Mouse (Mus musculus) hindbrain, embryonic 10.5 days (tissue): ENCODE results near the gene Lsm10. TPM values are rescaled to one million over a fixed set of nuclear protein-coding genes. Genes with fewer than 3 reads are reported as not detected.

ENCODE experiments used
- DNase-seq: peaks from one replicate; pipeline ENCODE4 v3.0.0-alpha.2; 2017; ENCODE audit warnings: low spot score
- H3K27ac ChIP-seq: fragments of 300-500 bp; sonication (generic); 2 replicates; pipeline ENCODE4 v1.5.1; 2016; ENCODE audit warnings: mild to moderate bottlenecking, moderate library complexity
- H3K27me3 ChIP-seq: fragments of 300-500 bp; sonication (generic); 2 replicates; pipeline ENCODE4 v1.6.1; 2016; ENCODE audit warnings: mild to moderate bottlenecking; ENCODE audit not compliant: poor library complexity, insufficient read depth, severe bottlenecking
- H3K36me3 ChIP-seq: fragments of 300-500 bp; sonication (generic); 2 replicates; pipeline ENCODE4 v1.6.1; 2016; ENCODE audit warnings: mild to moderate bottlenecking, moderate library complexity
- H3K4me1 ChIP-seq: fragments of 300-500 bp; sonication (generic); replicated peaks from 2 replicates; pipeline ENCODE4 v1.6.1; 2016; ENCODE audit warnings: mild to moderate bottlenecking
- H3K4me3 ChIP-seq: fragments of 300-500 bp; sonication (generic); 2 replicates; pipeline ENCODE4 v1.5.1; 2016; ENCODE audit warnings: mild to moderate bottlenecking, moderate library complexity
- H3K9me3 ChIP-seq: fragments of 300-500 bp; sonication (generic); 2 replicates; pipeline ENCODE4 v1.6.1; 2016; ENCODE audit warnings: mild to moderate bottlenecking, moderate library complexity
- WGBS: fragments of 180-500 bp; shearing (Covaris S2); methylation state at CpG from one replicate; pipeline ENCODE4 v1.1.7; 2016; 5-methylcytosine and 5-hydroxymethylcytosine counted together
- polyA plus RNA-seq: library from polyadenylated mRNA; unstranded; fragments of >200 nt; fragmentation: Nextera tagmentation; extraction: Ambion mirVana; gene quantifications from 2 replicates; pipeline ENCODE4 v1.2.1, GENCODE M21; 2016

The Lsm10 gene
- polyA plus RNA-seq = 46.8 and 49.1 TPM in 2 replicates

DNA sequence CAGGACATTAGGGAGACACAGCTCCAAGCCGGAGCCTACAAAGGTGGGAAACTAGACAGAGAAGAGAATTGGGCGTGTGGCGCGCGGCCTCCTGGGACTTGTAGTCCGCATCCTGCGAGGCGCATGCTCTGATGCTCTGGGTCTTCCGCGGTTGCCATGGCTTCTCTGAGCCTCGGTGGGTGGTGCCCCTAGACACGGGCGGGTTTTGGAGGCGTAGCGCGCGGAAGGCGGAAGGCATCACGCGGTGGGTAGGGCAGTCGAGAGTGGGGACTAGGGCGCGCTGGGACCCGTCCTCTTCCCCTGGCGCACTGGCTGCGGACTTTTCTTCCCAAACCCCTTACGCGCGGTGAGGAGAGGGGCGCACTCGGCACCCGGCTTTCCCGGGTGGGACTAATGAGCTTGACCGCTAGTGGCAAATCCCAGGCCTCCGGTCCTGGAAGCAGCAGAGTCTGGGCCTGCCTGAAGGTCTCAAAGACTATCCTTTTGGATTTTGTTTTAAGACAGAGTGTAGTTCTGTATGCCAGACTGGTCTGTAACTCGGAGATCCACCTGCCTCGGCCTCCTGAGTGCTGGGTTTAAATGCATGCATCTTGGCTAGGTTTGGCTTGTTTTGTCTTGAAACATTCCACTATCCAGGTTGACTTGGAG lies at the start of gene Lsm10:
Gene Lsm10, plus strand, starts transcription at position 160 of the 648 bp plus-strand sequence.
- H3K4me1 ChIP-seq = peaks cover 24% of the 10 kb centered on the region
- peaks cover 17% of the 10 kb centered on the region for H3K36me3 ChIP-seq
- 4% methylated on average over 37 of the region's 37 CpGs for whole genome bisulfite sequencing
- H3K27ac ChIP-seq = peak within 1 kb of the TSS; percentile 90
- DNase-seq = peak; percentile 95
- H3K9me3 ChIP-seq = no peaks in the 10 kb centered on the region
- peak within 1 kb of the TSS; percentile 71 for H3K4me3 ChIP-seq
- no peaks in the 10 kb centered on the region for H3K27me3 ChIP-seq

DNA sequence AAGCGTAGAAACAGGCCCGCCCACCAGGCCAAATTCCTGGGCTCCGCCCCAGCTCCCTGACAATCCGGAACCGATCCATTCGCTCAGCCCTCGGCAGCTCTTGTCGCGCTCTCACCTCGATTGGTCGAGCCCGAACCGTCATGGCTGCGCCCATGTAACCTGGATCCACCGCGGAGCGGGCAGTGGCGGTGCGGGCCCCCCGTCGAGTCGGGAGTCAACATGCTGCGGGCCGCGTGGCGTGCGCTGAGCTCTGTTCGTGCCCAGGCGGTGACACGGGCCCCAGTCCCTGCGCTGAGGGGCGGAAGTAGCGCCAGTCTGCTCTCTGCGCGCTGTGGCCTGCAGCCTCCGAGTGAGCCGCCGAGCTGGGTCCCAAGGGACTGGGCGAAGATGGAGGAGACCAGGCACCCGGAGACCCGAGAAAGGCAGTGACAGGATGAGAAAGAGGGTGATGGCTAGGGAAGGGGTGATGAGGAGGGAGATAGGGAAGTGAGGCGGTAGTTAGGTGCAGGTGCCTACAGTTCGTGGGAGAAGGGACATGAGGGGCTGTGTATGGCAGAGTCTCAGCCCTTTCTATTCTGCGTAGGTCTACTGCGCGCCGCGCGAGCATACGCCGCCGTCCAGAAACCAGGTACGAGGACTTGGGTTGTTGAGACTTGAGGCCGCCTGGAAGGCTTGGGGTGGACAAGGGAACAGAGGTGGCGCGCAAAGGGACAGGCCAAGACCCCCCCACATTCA lies 49.4 kb upstream of the Lsm10 start, which contains the start of gene Mrps15:
Gene Mrps15, plus strand, starts transcription at position 75 of the 735 bp plus-strand sequence.
- Histone ChIP-seq H3K36me3 (peaks cover 26% of the 10 kb centered on the region), H3K4me3 (peak within 1 kb of the TSS; percentile 81), H3K9me3 (no peaks in the 10 kb centered on the region), H3K4me1 (peaks cover 21% of the 10 kb centered on the region), H3K27me3 (no peaks in the 10 kb centered on the region), H3K27ac (peak within 1 kb of the TSS; percentile 95)
- under 1% methylated on average over 56 of the region's 56 CpGs for WGBS
- peak; percentile 93 for DNase-seq

GRCm38 (mm10) chr4:126051617-126052016 lies 44.8 kb upstream of the Lsm10 start:
- peaks cover 71% of the 10 kb centered on the region for H3K36me3 ChIP-seq
- no peak for DNase-seq
- H3K27ac ChIP-seq = no peak overlapping the region
- H3K4me1 ChIP-seq = peaks cover 19% of the 10 kb centered on the region
- WGBS = 89% methylated on average over 7 of the region's 7 CpGs
- H3K9me3 ChIP-seq = no peaks in the 10 kb centered on the region
- no peak overlapping the region for H3K4me3 ChIP-seq
- H3K27me3 ChIP-seq = no peaks in the 10 kb centered on the region

GRCm38 (mm10) chr4:126057207-126058133 lies 39.0 kb upstream of the Lsm10 start:
- H3K27ac ChIP-seq = peak overlapping the region; percentile 88
- no peaks in the 10 kb centered on the region for H3K9me3 ChIP-seq
- H3K4me1 ChIP-seq = peaks cover 24% of the 10 kb centered on the region
- no peaks in the 10 kb centered on the region for H3K27me3 ChIP-seq
- peaks cover 42% of the 10 kb centered on the region for H3K36me3 ChIP-seq
- H3K4me3 ChIP-seq = peak overlapping the region; percentile 76
- 17% methylated on average over 19 of the region's 19 CpGs for WGBS
- DNase-seq = no peak

GRCm38 (mm10) chr4:126058134-126058996 lies 38.1 kb upstream of the Lsm10 start, which contains the start of gene Oscp1:
Gene Oscp1 (plus strand): TSS chr4:126058565.
- under 1% methylated on average over 57 of the region's 57 CpGs for WGBS
- Histone ChIP-seq H3K4me1 (peaks cover 24% of the 10 kb centered on the region), H3K4me3 (peak within 1 kb of the TSS; percentile 76), H3K27me3 (no peaks in the 10 kb centered on the region), H3K9me3 (no peaks in the 10 kb centered on the region), H3K36me3 (peaks cover 34% of the 10 kb centered on the region), H3K27ac (peak within 1 kb of the TSS; percentile 88)
- DNase-seq = peak; percentile 94

DNA sequence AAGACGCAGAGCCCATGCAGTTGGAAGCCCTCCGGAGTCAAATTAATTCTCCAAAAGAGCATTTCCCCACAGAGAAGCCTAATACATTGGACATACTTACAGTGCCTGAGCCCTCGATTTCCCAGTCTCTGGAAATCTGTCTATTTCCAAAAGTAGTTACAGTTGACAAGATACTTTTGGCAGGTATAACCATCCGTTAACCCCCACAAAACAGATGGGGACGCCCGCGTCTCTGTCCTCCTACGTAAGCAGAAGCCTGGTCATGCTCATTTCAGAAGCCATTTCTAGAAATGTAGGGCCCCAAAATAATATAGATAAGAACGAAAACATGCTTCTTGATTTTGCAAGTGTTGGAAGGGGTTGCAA lies 37.4 kb upstream of the Lsm10 start:
- Histone ChIP-seq H3K27ac (peak overlapping the region; percentile 88), H3K4me1 (peaks cover 24% of the 10 kb centered on the region)
- WGBS = 43% methylated on average over 9 of the region's 9 CpGs

GRCm38 (mm10) chr4:126062856-126063255 lies 33.6 kb upstream of the Lsm10 start:
- H3K9me3 ChIP-seq = no peaks in the 10 kb centered on the region
- no peaks in the 10 kb centered on the region for H3K36me3 ChIP-seq
- peaks cover 15% of the 10 kb centered on the region for H3K4me1 ChIP-seq
- no peaks in the 10 kb centered on the region for H3K27me3 ChIP-seq
- no peak overlapping the region for H3K27ac ChIP-seq
- 54% methylated on average over 1 of the region's 1 CpGs for WGBS
- H3K4me3 ChIP-seq = no peak overlapping the region
- no peak for DNase-seq

More for the DNA sequence above, 37.4 kb upstream of the Lsm10 start:
- no peaks in the 10 kb centered on the region for H3K27me3 ChIP-seq
- no peaks in the 10 kb centered on the region for H3K9me3 ChIP-seq
- H3K4me3 ChIP-seq = peak overlapping the region; percentile 76
- DNase-seq = no peak
- peaks cover 28% of the 10 kb centered on the region for H3K36me3 ChIP-seq

GRCm38 (mm10) chr4:126065241-126065640 lies 31.2 kb upstream of the Lsm10 start:
- DNase-seq = no peak
- peaks cover 2% of the 10 kb centered on the region; the same call in 1 of the 2 replicates for H3K36me3 ChIP-seq
- 0 out of 2 replicates have a peak, but pooled peaks cover 4% of the 10 kb centered on the region for H3K4me1 ChIP-seq
- H3K4me3 ChIP-seq = no peak overlapping the region
- H3K27ac ChIP-seq = no peak overlapping the region
- 86% methylated on average over 7 of the region's 7 CpGs for WGBS
- H3K9me3 ChIP-seq = no peaks in the 10 kb centered on the region
- H3K27me3 ChIP-seq = no peaks in the 10 kb centered on the region

DNA sequence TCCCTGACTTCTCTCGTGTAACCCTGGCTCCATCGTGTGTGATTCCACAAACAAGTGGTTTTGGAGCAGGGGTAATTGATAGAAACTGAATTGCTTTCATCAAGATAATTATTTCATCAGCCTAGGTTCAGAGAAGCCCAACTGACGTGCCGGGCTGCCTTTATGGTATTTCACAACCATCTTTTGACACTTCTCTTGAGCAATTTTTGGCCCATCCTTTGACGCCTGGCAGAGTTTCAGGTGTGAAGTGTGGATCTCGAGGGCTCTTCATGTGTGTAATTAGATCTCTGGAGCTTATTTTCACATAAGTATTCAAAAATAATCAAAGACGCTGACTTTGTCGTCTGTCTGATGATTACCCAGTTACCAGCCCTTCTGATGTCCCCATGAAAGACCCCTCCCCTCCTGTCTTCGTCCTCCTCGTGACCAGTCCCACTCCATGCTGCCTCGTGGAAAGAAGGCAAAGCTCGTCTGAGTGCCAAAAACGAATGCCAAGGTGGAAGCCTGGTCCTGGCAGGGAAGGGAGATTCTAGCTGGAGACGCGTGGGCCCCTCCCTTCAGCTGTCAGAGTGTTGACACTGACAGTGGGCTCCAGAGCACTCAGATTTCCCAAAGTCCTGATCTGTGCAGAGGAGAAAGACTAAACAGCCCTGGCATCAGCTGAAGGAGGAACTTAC lies 28.9 kb upstream of the Lsm10 start:
- Histone ChIP-seq H3K36me3 (peaks cover 2% of the 10 kb centered on the region; the same call in 1 of the 2 replicates), H3K9me3 (no peaks in the 10 kb centered on the region), H3K4me3 (no peak overlapping the region), H3K27ac (no peak overlapping the region), H3K4me1 (no peaks in the 10 kb centered on the region), H3K27me3 (no peaks in the 10 kb centered on the region)
- DNase-seq = no peak
- WGBS = 82% methylated on average over 15 of the region's 15 CpGs

DNA sequence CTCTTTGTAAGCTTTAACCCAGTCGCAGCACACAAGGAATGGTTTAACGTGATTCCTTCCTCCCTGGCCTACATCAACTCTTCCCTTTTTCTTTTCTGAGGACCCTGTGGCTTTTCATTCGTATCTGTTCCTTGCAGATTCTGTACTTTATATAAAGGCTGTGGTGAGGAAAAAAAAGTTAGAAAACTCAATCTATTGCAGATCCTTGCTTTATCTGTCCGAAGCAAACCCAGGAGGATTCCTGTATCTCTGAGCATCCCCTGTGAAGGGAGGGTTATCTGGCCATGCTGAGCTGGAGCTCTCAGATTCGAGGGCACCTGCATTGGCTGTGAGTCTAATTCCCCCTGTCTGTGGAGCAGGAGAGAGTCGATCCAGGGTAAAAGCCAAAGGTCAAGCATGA lies 27.6 kb upstream of the Lsm10 start:
- H3K27ac ChIP-seq = no peak overlapping the region
- H3K27me3 ChIP-seq = no peaks in the 10 kb centered on the region
- H3K36me3 ChIP-seq = peaks cover 6% of the 10 kb centered on the region
- WGBS = 91% methylated on average over 6 of the region's 6 CpGs
- no peaks in the 10 kb centered on the region for H3K9me3 ChIP-seq
- no peaks in the 10 kb centered on the region for H3K4me1 ChIP-seq
- H3K4me3 ChIP-seq = no peak overlapping the region
- DNase-seq = no peak

DNA sequence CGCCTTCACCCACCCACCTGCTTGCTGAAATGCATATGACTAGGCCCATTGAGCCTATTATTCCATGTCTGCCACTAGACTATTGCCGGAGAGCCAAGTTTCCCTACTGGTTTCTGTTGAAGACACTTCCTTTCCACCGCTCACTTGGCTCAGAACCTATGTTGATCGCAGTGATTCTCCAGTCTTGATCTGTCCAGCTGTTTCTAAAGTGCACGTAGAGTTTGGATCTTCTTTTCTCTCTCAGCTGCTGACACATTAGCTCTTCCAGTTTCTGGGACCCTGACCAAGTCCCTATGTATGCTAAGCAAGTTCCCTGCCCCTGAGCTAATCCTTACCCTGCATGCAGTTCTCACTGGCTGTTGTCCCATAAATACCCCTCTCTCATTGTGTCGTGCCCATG lies 18.6 kb upstream of the Lsm10 start:
- DNase-seq = no peak
- no peaks in the 10 kb centered on the region for H3K4me1 ChIP-seq
- no peak overlapping the region for H3K27ac ChIP-seq
- no peaks in the 10 kb centered on the region for H3K27me3 ChIP-seq
- WGBS = 88% methylated on average over 6 of the region's 6 CpGs
- no peaks in the 10 kb centered on the region for H3K9me3 ChIP-seq
- no peak overlapping the region for H3K4me3 ChIP-seq
- H3K36me3 ChIP-seq = peaks cover 49% of the 10 kb centered on the region
